23 mouse cellular contexts compared by ENCODE assay signal in genomic region chrX:50641347-50641746, GRCm38 (mm10).
DNase-seq lines count a peak whose midpoint lies in the region; ATAC-seq and TF ChIP-seq lines count a peak whose summit lies in the region.
"Had no signal": no experiment of that assay in that cellular context is flagged by ENCODE, and none has a peak within 500 bp of the region (broad histone marks: within the 10 kb centered on the region; RNA-seq: fewer than 3 reads in every experiment).

No protein-coding gene starts in this region.

- no peaks in the 10 kb centered on the region for H3K36me3 ChIP-seq in embryonic facial prominence, embryonic 11.5 days (replicated peaks; ENCODE audit: control insufficient read depth, insufficient read depth, low read depth, low read length)
- no peaks in the 10 kb centered on the region for H3K36me3 ChIP-seq in embryonic facial prominence, embryonic 10.5 days (replicated peaks)
- H3K36me3 ChIP-seq in neural tube, embryonic 14.5 days (ENCODE audit: control insufficient read depth, insufficient read depth, low read length), result no peaks in the 10 kb centered on the region
- H3K36me3 ChIP-seq in embryonic facial prominence, embryonic 14.5 days (ENCODE audit: control insufficient read depth, insufficient read depth, low read length), result no peaks in the 10 kb centered on the region
- H3K36me3 ChIP-seq: embryonic facial prominence, embryonic 13.5 days; forebrain, embryonic 15.5 days had no signal

- no peaks in the 10 kb centered on the region for H3K27me3 ChIP-seq in embryonic facial prominence, embryonic 11.5 days (ENCODE audit: control insufficient read depth, insufficient read depth, low read length)
- H3K27me3 ChIP-seq in embryonic facial prominence, embryonic 10.5 days (replicated peaks; ENCODE audit: low read depth, poor library complexity, severe bottlenecking), result peaks cover 13% of the 10 kb centered on the region
- no peaks in the 10 kb centered on the region for H3K27me3 ChIP-seq in neural tube, embryonic 14.5 days (ENCODE audit: control insufficient read depth, insufficient read depth, low read length)
- no peaks in the 10 kb centered on the region for H3K27me3 ChIP-seq in embryonic facial prominence, embryonic 14.5 days (replicated peaks; ENCODE audit: control insufficient read depth, insufficient read depth, low read length)
- H3K27me3 ChIP-seq in cerebellum, adult 2 months (ENCODE audit: control insufficient read depth, insufficient read depth, low read length), result no peaks in the 10 kb centered on the region
- H3K27me3 ChIP-seq: embryonic facial prominence, embryonic 13.5 days; forebrain, embryonic 13.5 days; forebrain, embryonic 15.5 days had no signal

- H3K27ac ChIP-seq in embryonic facial prominence, embryonic 11.5 days (replicated peaks; ENCODE audit: low read depth, low read length), result no peak overlapping the region
- no peak overlapping the region for H3K27ac ChIP-seq in embryonic facial prominence, embryonic 10.5 days (replicated peaks)
- H3K27ac ChIP-seq in neural tube, embryonic 14.5 days (ENCODE audit: low read depth, low read length), result no peak overlapping the region
- H3K27ac ChIP-seq in embryonic facial prominence, embryonic 14.5 days (replicated peaks; ENCODE audit: low read depth, low read length), result no peak overlapping the region
- H3K27ac ChIP-seq in cerebellum, adult 2 months (ENCODE audit: insufficient read depth, low read length), result no peak overlapping the region
- H3K27ac ChIP-seq: embryonic facial prominence, embryonic 13.5 days; forebrain, embryonic 13.5 days; forebrain, embryonic 15.5 days had no signal

- TF ChIP-seq POLR2A in cerebellum, adult 2 months (IDR thresholded peaks at IDR 0.05; ENCODE audit: borderline replicate concordance, insufficient read depth, low read length), result no peak

- no peak overlapping the region for H3K4me3 ChIP-seq in embryonic facial prominence, embryonic 11.5 days (ENCODE audit: low read depth, low read length)
- no peak overlapping the region for H3K4me3 ChIP-seq in embryonic facial prominence, embryonic 10.5 days
- no peak overlapping the region for H3K4me3 ChIP-seq in neural tube, embryonic 14.5 days (ENCODE audit: low read depth, low read length)
- no peak overlapping the region for H3K4me3 ChIP-seq in embryonic facial prominence, embryonic 14.5 days (ENCODE audit: low read depth, low read length)
- no peak overlapping the region for H3K4me3 ChIP-seq in cerebellum, adult 2 months (replicated peaks; ENCODE audit: insufficient read depth, low read depth, low read length)
- H3K4me3 ChIP-seq: embryonic facial prominence, embryonic 13.5 days; forebrain, embryonic 13.5 days; forebrain, embryonic 15.5 days had no signal

- H3K4me2 ChIP-seq in embryonic facial prominence, embryonic 11.5 days (ENCODE audit: low read depth, low read length), result no peak overlapping the region
- H3K4me2 ChIP-seq in neural tube, embryonic 14.5 days (ENCODE audit: low read depth, low read length), result no peak overlapping the region
- no peak overlapping the region for H3K4me2 ChIP-seq in embryonic facial prominence, embryonic 14.5 days (ENCODE audit: low read depth, low read length)
- H3K4me2 ChIP-seq: embryonic facial prominence, embryonic 13.5 days; forebrain, embryonic 13.5 days; forebrain, embryonic 15.5 days had no signal

- H3K9me3 ChIP-seq in embryonic facial prominence, embryonic 11.5 days (replicated peaks; ENCODE audit: control insufficient read depth, low read length), result no peaks in the 10 kb centered on the region
- H3K9me3 ChIP-seq in embryonic facial prominence, embryonic 10.5 days, result no peaks in the 10 kb centered on the region
- H3K9me3 ChIP-seq in neural tube, embryonic 14.5 days (ENCODE audit: control insufficient read depth, low read length), result no peaks in the 10 kb centered on the region
- H3K9me3 ChIP-seq in embryonic facial prominence, embryonic 14.5 days (ENCODE audit: control insufficient read depth, low read length), result no peaks in the 10 kb centered on the region
- H3K9me3 ChIP-seq: embryonic facial prominence, embryonic 13.5 days; forebrain, embryonic 13.5 days; forebrain, embryonic 15.5 days had no signal

- no peak overlapping the region for H3K9ac ChIP-seq in embryonic facial prominence, embryonic 11.5 days (replicated peaks; ENCODE audit: low read length)
- H3K9ac ChIP-seq in neural tube, embryonic 14.5 days (replicated peaks; ENCODE audit: low read depth, low read length), result no peak overlapping the region
- no peak overlapping the region for H3K9ac ChIP-seq in embryonic facial prominence, embryonic 14.5 days (ENCODE audit: low read depth, low read length)
- H3K9ac ChIP-seq: embryonic facial prominence, embryonic 13.5 days; forebrain, embryonic 13.5 days; forebrain, embryonic 15.5 days; forebrain, postnatal 0 days had no signal

- TF ChIP-seq CTCF in cerebellum, adult 2 months (IDR thresholded peaks at IDR 0.05; ENCODE audit: borderline replicate concordance, insufficient read depth, low read depth, low read length), result no peak

- H3K4me1 ChIP-seq in embryonic facial prominence, embryonic 11.5 days (ENCODE audit: control insufficient read depth, insufficient read depth, low read length), result no peaks in the 10 kb centered on the region
- no peaks in the 10 kb centered on the region for H3K4me1 ChIP-seq in embryonic facial prominence, embryonic 10.5 days
- H3K4me1 ChIP-seq in neural tube, embryonic 14.5 days (ENCODE audit: control insufficient read depth, insufficient read depth, low read length), result no peaks in the 10 kb centered on the region
- H3K4me1 ChIP-seq in embryonic facial prominence, embryonic 14.5 days (ENCODE audit: control insufficient read depth, insufficient read depth, low read length), result no peaks in the 10 kb centered on the region
- no peaks in the 10 kb centered on the region for H3K4me1 ChIP-seq in cerebellum, adult 2 months (ENCODE audit: control insufficient read depth, insufficient read depth, low read length)
- H3K4me1 ChIP-seq: embryonic facial prominence, embryonic 13.5 days; forebrain, embryonic 13.5 days; forebrain, embryonic 15.5 days had no signal

- ATAC-seq in embryonic facial prominence, embryonic 11.5 days (replicated peaks; ENCODE audit: insufficient number of reproducible peaks, low FRiP score, low TSS enrichment, low read depth), result no peak
- ATAC-seq in neural tube, embryonic 14.5 days (ENCODE audit: low read depth), result peak; percentile 56; the same call in 1 of the 2 replicates
- ATAC-seq in embryonic facial prominence, embryonic 14.5 days (ENCODE audit: low read depth), result no peak
- ATAC-seq: activated CD4-positive, CD25-positive, alpha-beta regulatory T cell, adult 4 months; forebrain, embryonic 13.5 days; forebrain, embryonic 15.5 days; forebrain, postnatal 0 days; Patski had no signal

- 40% methylated on average over 4 of the region's 4 CpGs for WGBS in embryonic facial prominence, embryonic 11.5 days
- 53% methylated on average over 4 of the region's 4 CpGs for WGBS in embryonic facial prominence, embryonic 10.5 days
- 30% methylated on average over 4 of the region's 4 CpGs for WGBS in neural tube, embryonic 14.5 days
- 40% methylated on average over 4 of the region's 4 CpGs for WGBS in embryonic facial prominence, embryonic 14.5 days
- 41% methylated on average over 4 of the region's 4 CpGs for WGBS in cerebellum, adult 2 months

- peak; percentile 49 for DNase-seq in embryonic facial prominence, embryonic 11.5 days (ENCODE audit: low spot score)
- DNase-seq in embryonic facial prominence, embryonic 10.5 days (ENCODE audit: low spot score), result no peak
- DNase-seq in neural tube, embryonic 10.5 days (ENCODE audit: extremely low spot score, low spot score), result no peak
- DNase-seq in embryonic facial prominence, embryonic 14.5 days (ENCODE audit: low spot score), result peak; percentile 40
- DNase-seq in mesoderm, embryonic 11.5 days (ENCODE audit: low read depth, low spot score), result peak; percentile 23
- no peak for DNase-seq in cerebellum, adult 2 months
- DNase-seq in layer of hippocampus, adult 9-11 months, result no peak
- DNase-seq: adrenal gland, adult 8-10 months; adrenal gland, postnatal 14 days; adrenal gland, postnatal 36 days; cerebellum, adult 11-12 months; cerebellum, adult 8-10 months; cerebellum, adult 9-11 months; cerebellum, postnatal 14 days; cerebellum, postnatal 36 days; embryo, embryonic 11 days; forebrain, postnatal 0 days had no signal

Comparison
In these comparisons a context has a peak if more than half of its experiments do, and no peak if none do; other contexts are left out.
1. DNase-seq: peak in embryonic facial prominence, embryonic 11.5 days (single experiment), embryonic facial prominence, embryonic 14.5 days (single experiment) and mesoderm, embryonic 11.5 days (single experiment); none in embryonic facial prominence, embryonic 10.5 days (single experiment), neural tube, embryonic 10.5 days (single experiment), cerebellum, adult 2 months (0 of 2) and layer of hippocampus, adult 9-11 months (single experiment).